Mouse (Mus musculus) frontal cortex, adult (tissue): ENCODE data around the gene Rbm44.

Experiments used
- ATAC-seq: cut with Nextera tagmentation; 2 replicates; pipeline ENCODE4 v1.9.2; 2017; ENCODE audit warnings: mild to moderate bottlenecking, moderate library complexity, mixed read lengths; ENCODE audit not compliant: low TSS enrichment

The Rbm44 gene

DNA sequence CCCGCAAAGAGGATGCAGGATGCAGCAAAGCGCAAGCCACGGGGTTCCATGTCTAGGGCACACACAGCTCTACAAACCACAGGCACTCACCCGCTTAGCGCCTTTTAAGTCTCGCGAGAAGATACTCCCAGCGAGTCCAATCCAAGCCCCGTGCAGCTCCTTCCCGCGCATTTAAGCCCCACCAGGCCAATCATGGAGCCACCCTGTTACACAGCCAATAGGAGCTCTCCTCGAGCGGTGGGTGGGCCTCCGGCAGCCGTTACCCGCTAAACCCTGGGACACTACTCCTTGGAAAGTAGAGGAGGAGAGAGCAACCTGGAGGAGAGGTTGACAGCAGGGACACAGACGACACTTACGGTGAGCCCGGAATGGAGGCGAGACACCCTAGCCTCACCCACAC lies at the start of gene Rbm44:
Gene Rbm44 (plus strand): TSS at position 277 of the 400 bp plus-strand sequence.
- ATAC-seq: no peak

DNA sequence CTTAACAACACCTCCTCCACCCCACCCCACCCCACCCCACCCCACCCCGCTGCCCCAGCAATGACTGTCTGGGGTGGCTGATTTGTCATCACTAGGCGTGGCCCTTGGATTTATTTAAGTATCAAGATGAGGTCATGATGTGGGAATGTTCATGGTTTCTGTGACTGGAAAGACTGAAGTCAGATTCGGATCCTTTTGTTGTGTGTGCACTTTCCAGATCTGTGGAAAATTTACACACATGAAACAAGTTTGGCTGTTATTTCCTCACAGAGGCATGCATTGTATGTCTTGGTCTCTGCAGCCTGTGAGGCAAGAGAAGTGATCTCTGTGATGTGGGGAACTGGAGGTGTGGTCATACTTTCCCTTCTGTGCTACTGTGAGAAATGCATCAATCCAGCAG lies 49.6 kb upstream of the Rbm44 start:
- ATAC-seq: no peak

DNA sequence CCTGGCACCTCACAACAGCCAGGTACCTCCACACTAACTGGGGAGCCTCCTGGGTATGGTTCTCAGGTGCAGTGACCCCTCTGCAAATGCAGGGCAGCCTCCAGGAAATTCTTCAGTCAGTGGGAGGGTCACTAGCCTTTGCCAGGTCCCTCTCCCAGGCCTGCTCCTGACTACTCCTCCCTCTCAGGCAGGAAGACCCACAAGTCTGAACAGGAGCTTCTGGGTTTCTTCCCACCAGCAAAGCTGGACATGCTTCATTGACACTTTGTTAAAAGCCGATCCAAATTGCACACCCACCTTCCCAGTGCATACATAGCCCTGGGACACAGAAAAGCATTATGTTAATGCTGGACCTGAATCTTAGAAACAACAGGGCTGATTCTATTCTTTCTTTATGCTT lies 49.0 kb upstream of the Rbm44 start:
- ATAC-seq: no peak

DNA sequence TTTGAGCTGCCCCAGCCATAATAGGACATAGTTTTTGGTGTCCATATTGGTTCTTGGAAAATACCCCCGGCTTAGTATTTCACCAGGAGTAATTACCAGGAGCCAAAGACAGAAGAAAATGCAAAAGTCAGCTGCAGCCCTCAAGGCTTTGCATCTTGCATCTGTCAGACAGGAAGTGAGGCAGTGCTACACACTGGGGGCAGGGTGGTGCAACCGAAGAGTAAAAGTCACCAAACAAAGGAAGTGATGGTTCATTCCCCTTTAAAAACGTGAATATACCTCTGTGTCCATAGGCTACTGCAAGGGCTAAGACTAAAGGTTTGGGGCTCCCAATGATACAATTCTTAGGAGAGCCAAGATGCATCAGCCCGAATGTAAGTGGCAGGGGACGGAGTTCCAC lies 48.4 kb upstream of the Rbm44 start:
- ATAC-seq: no peak

DNA sequence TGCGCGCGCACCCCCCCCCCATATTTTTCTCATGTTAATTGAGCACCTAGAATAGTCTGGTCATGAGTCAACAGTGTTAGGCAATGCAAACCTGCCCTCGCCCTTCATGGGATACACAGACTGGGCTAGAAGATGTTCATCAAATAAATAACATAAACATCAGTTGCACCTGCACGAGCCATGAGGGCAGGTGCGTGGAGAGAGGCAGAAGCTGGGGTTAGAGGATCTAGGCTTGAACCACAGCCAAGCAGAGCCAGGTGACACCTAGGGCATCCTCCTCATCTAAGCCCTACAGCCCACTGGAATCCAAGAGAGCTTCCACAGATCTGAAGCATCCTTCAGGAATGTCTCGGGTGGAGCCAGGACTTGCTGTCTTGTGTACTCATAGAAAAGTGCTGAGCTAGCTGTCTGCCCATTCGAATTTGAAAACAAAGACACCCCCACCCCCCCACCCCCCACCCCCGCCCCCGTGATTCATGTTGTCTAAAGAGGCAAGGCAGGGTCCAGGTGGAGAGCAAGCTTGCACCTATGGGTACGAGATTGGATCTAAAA lies 47.5 kb upstream of the Rbm44 start:
- no peak for ATAC-seq

DNA sequence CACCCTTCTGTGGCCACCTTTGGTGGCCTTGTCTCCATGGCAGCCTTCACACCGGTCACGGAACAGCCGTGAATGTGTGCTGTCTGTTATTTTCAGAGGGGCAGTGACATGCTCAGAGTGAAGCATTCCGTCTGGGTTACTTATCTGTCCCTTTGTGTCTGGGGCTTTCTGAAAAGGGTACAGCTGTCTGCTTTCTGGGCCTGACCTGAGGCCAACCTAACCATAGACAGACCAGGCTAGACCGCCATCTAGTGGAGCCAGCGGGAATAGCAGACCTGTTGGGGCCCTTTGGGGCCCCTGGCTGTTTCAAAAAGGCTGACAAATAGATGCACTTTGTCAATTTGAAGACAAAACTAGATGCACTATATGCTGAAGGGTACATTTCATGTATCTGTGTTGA lies 46.0 kb upstream of the Rbm44 start:
- ATAC-seq: peak; percentile 52; the same call in 1 of the 2 replicates

DNA sequence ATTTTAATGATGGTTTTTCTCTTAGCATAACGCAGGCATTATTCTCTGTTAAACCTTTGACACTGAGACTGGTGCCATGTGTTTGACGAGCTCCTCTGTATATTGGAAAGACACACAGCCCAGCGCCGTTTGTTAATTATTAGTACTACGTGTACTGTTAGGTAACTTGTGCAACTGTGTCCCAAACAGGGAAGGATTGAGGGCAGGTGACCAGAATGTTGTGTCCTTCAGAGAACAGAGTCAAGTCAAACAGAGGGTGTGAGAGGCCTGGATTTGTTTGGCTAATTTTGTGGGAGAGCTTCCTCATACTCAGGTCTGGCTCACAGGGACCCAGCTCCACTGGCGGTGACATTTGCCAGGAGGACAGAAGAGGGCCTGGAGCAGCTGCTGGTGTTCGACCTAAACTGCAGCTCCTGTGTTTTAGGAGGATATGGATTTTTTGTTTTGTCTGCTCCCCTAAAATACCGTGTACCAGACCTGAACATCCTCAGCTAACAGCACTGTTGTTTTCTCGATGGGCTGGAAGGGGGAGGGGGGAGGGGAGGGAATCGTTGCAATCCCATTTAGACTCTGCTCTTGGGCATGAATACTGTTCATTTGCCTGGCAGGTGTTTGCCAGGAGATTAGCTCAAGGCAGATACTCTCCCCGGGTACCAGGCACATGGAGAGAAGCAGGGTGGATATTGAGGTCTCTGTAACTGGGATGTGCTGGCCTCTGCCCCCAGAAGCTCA lies 43.0 kb upstream of the Rbm44 start:
- ATAC-seq: no peak

DNA sequence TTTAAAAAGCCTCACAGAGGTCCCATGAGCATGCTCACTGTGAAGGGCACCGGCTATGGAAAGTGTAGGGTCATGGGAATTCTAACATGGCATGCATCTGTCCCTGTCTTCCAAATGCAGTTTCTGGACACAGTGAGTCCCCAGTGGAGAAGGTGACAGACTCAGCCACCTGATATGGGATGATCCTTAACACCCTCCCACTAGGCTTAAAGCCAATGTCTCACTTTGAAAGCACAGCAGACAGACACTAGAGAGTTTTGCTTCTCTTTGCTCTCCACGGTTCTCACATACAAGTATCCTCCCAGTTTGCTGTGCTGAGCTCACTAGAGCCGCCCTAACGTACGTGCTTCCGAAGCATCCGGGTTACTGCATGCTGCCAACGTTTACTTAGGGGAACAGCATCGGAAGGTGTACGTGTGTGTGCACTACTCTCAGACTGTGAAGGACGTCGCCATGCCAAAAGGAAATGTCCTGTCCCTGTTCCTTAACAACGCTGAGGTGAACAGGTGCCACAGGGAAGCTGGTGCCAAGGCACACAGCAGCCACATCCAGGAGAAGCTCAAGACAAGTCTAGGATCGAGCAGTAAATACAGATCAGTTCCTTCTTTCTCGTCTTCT lies 41.4 kb upstream of the Rbm44 start:
- no peak for ATAC-seq

DNA sequence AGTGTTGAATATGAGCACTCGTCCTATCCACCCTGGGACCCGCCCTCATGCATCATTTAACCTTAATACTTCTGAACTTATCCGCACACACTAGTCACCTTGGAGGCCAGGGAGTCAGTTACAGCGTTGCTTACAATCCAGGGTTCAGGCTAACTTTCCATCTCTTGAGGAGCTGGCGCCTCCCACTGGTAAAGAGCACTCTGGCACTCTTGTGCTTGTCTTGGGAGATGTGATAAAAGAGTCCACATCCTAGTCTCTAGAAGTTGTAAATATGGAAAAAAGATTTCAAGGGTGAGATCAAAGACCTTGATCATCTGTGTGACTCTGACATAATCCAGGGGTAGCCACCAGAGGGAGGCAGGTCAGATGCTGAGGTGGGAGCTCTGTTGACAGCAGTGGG lies 37.3 kb upstream of the Rbm44 start:
- no peak for ATAC-seq

DNA sequence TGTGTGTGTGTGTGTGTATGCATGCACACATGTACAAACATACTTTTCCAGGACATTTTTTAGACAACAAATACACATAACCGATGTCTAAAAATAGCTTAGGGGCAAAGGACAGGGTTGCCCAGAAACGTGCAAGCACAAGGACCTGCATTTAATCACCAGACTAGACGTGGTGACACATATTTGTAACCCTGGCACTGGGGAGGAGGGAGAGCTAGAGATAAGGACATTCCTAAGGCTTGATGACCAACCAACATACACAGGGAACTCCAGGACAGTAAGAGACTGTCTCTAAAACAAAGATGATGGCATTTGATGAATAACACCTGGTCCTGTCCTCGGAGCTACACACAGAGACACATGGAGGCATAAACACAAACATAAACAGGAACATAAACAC lies 35.6 kb upstream of the Rbm44 start:
- ATAC-seq: no peak

DNA sequence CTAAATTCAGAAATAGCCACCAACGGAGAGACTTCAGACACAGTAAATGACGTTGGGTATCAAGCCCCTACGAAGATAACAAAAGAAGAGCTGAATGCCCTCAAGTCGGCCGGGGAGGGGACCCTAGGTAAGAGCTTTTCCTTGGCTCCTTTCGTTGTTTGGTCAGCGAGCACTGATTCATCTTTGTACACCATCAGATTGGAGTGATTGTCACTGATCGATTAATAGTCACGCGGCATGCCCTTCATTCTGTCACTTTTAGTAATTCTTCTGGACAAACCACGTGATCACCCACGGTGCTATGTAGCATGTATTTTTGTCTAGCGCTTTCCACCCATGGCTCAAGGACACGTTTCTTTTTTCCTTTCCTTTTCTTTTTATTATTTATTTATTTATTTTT lies 32.7 kb upstream of the Rbm44 start:
- ATAC-seq: no peak

DNA sequence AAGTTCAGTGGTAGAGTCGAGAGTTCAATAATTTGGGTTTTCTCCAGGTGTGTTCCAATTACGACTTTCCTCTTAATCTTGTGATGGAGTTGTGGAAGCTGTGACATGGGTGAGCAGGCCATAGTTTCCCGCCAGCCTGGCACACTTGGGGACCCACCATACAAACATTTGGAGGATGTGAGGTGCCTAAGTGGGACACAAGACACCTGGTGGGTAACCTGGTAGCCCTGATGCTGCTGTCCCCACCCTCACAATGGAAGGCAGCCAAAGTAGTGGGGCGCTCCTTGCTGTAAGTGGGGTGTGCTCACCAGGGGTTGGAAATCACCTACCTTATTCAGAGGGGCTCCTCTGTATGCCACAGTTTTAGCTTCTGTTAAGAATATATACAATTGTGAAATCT lies 32.3 kb upstream of the Rbm44 start:
- ATAC-seq: no peak

DNA sequence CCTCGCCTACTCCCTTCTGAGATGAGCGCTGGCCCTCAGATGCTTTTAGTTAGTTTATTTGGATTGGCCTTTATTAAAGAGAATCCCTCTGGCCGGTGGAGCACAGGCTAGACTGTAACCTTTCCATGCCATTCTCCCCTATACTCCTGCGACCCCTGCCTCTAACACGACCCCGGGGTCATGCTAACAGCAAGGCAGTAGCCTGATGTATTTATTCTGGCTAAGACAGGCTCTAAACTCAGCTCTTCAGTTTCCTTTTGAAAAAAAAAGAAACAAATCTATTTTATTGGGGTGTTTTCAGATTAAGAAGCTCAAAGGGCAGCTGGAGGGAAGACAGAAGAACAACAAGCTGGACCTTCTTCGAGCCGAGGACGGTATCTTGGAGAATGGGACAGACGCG lies 22.8 kb upstream of the Rbm44 start:
- ATAC-seq: no peak

DNA sequence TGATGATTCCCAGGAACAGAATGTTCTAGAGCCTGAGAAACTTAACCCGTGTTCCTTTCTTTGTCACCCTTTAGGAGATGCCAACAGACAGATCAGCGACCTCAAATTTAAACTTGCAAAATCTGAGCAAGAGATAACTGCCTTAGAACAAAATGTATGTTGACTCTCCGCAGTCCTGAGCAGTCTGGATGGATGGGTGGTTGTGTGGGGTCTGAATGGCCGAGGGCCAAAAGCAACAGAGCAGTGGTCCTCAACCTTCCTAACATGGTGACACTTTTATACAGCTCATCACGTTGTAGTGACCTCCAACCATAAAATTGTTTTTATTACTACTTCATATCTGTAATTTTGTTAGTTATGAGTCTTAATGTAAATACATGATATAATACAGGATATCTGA lies 21.9 kb upstream of the Rbm44 start:
- ATAC-seq: no peak

DNA sequence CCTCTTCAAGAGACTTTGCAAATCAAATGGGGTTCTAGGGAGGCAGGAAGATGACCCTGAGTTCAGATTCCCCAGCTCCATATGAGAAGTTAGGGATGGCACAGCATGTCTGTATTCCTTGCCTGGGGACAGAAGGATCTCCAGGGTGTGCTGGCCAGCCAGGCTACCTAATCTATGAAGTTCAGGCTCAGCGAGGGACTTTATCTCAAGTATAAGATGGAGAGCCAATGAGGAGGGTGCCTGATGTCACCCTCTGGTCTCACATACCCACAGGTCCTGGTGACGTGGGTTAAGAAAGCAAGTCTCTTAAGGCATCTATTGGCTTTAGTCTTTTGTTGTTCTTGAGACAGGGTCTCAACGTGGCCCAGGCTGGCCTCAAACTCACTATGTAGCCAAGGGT lies 21.4 kb upstream of the Rbm44 start:
- ATAC-seq: no peak

DNA sequence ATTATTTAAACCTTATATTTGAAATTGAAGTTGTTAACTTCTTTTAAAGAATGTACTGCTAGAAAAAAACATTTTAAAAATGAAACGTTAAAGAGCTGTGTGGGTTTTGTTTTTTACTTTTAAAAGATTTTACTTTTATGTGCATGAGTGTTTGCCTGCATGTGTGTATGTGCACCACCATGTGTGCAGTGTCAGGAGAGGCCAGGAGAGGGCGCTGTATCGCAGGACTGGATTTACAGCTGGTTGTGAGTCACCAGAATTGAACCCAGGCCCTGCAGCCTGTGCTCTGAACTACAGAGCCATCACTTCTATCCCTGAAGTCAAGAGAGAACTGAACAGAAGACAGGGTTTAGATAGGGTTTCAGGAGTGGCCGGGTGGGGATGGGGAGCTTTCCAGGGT lies 16.0 kb upstream of the Rbm44 start:
- ATAC-seq: no peak

DNA sequence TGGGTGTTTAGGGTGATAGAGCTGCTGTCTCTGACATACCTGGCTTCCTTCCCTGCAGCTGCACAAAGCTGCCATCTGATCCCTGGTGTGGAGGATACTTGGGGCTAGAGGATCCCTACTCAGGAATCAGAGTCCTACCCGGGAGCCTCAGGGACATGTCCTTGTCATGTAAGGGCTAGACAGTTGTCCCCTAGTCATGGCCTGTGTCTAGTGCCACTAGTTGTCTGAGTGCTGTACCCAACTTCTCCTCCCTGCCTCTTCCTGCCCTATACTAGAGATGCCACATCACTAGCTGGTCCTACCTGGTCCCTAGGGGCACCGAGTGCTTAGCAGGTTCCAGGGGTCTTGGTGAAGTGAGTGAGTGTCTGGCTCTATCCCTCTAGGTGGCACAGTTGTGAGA lies 7.9 kb upstream of the Rbm44 start:
- ATAC-seq: no peak

DNA sequence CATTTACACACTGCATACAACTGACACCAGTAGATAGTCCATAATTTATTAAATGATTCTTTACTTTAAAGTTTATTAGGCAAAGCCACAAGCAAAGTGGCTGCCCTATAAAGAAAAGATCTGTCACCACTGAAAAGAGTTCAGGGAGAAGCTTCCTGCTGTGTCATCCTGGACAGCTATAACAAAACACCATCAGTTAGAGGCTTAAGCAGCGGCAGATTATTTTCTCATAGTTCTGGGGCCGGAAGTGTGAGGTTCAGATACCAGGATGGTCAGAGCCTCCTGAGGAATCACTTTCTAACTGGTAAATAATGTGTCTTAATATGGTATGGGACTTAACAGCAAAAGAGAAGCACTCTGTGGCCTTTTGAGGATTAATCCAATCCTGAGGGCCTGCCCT lies 6.6 kb downstream of the Rbm44 start:
- ATAC-seq: no peak

DNA sequence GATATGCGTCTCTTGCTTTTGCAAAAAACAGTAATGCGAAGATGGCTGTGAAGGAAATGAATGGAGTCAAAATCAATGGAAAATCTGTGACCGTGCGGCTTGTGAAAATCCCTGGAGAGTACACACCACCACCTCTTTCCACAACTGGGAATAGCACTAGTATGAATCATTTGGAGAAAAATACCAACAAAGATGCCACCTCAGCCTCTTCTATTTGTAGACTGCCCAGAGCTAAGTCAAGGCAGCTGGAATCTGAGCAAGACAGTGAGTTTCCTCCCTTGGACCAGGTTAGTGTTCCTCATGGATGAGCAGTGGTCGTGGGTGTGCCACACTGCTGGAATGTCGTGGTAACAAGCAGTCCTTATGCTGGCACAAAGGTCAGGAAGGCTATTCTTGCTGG lies 21.9 kb downstream of the Rbm44 start:
- peak; percentile 64; the same call in 1 of the 2 replicates for ATAC-seq

DNA sequence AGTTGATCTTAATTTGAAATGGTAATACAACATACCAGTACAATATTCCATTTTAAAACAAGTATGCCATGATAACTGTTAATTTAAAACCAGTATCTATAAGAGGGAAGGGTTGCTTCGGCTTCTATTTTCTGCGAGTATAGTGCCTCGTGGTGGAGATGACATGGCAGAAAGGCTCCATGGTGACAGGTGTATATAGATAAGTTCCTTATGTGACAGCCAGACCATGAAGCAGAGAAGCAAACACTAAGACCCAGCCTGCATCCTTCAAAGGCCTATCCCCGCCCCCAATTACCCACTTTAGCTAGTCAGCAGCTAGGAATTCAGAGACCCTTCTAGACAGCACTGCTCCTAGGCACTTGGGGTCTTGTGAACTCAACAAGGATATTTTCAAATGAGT lies 24.3 kb downstream of the Rbm44 start:
- ATAC-seq: no peak

DNA sequence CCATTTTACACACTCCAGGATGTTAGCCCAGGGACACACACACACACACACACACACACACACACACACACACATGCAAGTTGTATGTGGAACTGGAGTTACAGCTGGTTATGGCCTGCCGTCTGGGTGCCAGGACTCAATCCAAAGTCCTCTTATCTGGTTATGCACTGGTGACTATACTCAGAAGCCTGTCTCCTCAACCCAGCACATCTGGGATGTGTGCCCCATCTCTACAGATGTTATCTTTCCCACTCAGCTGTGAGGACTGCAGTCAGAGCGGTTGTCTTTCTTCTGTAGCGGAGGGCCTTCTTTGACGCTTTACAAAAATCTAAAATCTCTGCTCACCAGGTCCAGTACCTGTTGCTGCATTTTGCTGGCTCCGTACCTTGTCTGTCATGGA lies 29.9 kb downstream of the Rbm44 start:
- ATAC-seq: no peak

DNA sequence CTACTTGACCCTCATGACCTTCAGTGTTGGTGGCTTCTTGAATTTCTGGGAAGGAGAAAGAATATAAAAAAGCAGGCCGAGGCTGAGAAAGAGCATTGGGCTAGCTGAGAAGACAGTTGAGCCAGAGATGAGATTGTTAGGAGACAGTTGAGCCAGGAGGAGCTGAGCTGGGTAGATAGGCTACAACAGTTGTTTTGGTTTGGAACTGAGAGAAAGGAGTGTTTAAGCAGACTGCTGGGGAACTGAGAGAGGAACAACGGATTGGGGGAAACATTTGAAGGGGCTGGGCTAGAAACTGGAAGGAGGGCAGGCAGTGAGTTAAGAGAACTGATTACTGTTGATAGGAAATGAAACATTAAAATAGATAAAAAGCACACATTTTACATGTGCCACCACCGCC lies 31.1 kb downstream of the Rbm44 start:
- ATAC-seq: no peak

DNA sequence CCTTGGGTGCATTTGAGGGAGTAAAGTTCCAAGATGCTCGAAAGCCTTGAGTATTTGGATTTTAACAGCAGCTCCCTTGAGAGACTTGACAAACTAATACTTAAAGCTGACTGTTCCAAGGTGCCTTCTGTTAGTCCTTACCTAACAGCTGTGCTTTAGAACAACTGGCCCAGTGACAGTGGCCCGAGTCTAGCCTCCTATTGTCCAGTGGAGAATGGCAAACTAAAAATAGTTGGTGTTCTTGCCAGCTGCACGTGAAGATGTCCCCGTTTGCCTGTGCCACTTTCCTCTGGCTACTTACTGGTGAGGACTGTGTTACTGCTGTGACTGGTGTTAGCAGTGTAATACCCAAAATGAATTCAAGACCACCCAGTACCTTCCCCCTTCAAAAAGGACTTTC lies 32.0 kb downstream of the Rbm44 start:
- ATAC-seq: no peak

DNA sequence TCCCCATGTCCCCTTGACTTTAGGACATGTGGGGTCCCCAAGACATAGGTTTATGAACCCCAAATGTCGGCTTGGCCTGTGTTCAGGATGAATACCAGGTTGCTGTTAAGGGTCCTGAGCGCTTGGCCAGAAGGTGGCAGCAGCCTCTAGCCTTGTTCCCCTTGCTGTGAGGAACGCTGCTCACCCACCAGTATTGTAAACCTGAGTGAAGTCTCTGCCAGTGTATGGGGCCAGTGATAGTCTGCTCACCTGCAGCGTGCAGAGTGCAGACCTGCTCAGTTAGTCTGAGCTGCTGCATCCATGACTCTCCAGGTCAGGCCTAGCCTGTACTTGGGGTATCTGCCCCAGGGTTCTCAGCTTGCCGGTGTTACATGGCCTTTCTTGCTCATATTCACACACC lies 34.2 kb downstream of the Rbm44 start:
- peak; percentile 74 for ATAC-seq
